Mouse (Mus musculus) liver, embryonic 16.5 days (tissue): ENCODE measurements around the gene Golga3. TPM values are rescaled to one million over a fixed set of nuclear protein-coding genes. Genes with fewer than 3 reads are reported as not detected.

Experiments
- ATAC-seq: fragments of 200-750 bp; cut with Nextera tagmentation; 2 replicates; pipeline ENCODE4 v1.8.0; 2017; ENCODE audit warnings: low read depth, mild to moderate bottlenecking, moderate number of reproducible peaks, moderate library complexity
- H3K27ac ChIP-seq: fragments of 300-500 bp; sonication (generic); 2 replicates; pipeline ENCODE4 v1.5.1; 2014; ENCODE audit warnings: mild to moderate bottlenecking, low read length
- H3K27me3 ChIP-seq: fragments of 300-500 bp; sonication (generic); 2 replicates; pipeline ENCODE4 v1.6.1; 2014; ENCODE audit warnings: low read depth, low read length, mixed read lengths; ENCODE audit not compliant: control insufficient read depth, insufficient read depth
- H3K36me3 ChIP-seq: fragments of 300-500 bp; sonication (generic); 2 replicates; pipeline ENCODE4 v1.6.1; 2014; ENCODE audit warnings: mild to moderate bottlenecking; ENCODE audit not compliant: control insufficient read depth, insufficient read depth
- H3K4me1 ChIP-seq: fragments of 300-500 bp; sonication (generic); 2 replicates; pipeline ENCODE4 v1.6.1; 2014; ENCODE audit warnings: low read depth, low read length, mixed read lengths; ENCODE audit not compliant: control insufficient read depth
- H3K4me2 ChIP-seq: fragments of 300-500 bp; sonication (generic); 2 replicates; pipeline ENCODE4 v1.6.1; 2014; ENCODE audit warnings: low read depth, low read length, mixed read lengths
- H3K4me3 ChIP-seq: fragments of 300-500 bp; sonication (generic); 2 replicates; pipeline ENCODE4 v1.5.1; 2014; ENCODE audit warnings: low read depth, mild to moderate bottlenecking, low read length
- H3K9ac ChIP-seq: fragments of 300-500 bp; sonication (generic); 2 replicates; pipeline ENCODE4 v1.6.1; 2014; ENCODE audit warnings: low read depth, low read length
- H3K9me3 ChIP-seq: fragments of 300-500 bp; sonication (generic); replicated peaks from 2 replicates; pipeline ENCODE4 v1.6.1; 2016; ENCODE audit warnings: low read length; ENCODE audit not compliant: control insufficient read depth
- WGBS: fragments of 180-500 bp; shearing (Covaris S2); extraction: QIAGEN DNeasy Blood & Tissue Kit; methylation state at CpG from one replicate; pipeline ENCODE4 v1.1.7; 2014; ENCODE audit not compliant: insufficient replicate concordance; 5-methylcytosine and 5-hydroxymethylcytosine counted together
- polyA plus RNA-seq: library from polyadenylated mRNA; unstranded; fragments of >200 nt; fragmentation: Nextera tagmentation; extraction: Ambion mirVana; gene quantifications from 2 replicates; pipeline ENCODE4 v1.2.1, GENCODE M21; 2015

Gene Golga3
- polyA plus RNA-seq, 1 experiment from 2014 or later = 8.2 TPM

DNA sequence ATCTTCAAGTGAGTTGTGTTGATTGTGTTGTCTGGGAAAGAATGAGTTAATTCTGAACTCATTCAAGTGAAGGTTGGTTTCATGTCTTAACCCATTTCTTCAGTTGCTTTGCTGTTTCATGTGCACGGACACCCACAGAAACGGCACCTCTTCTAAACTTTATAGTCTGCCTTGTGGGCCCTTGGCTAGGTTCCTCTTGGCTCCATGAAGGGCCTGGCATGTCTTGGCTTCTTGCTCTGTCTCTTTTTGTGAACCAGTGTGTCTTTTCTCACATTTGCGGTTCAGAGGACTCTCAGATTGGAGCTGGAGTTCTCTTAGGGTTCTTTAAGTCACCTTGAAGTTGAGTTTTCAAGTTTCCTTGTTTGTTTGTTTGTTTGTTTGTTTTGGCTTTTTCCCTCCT lies 48.6 kb downstream of the Golga3 start:
- no peaks in the 10 kb centered on the region for H3K9me3 ChIP-seq
- peaks cover 10% of the 10 kb centered on the region; the same call in 1 of the 2 replicates for H3K36me3 ChIP-seq
- H3K9ac ChIP-seq = no peak overlapping the region
- peaks cover 1% of the 10 kb centered on the region for H3K4me1 ChIP-seq
- 81% methylated on average over 3 of the region's 3 CpGs for WGBS
- no peaks in the 10 kb centered on the region for H3K27me3 ChIP-seq
- no peak for ATAC-seq
- H3K4me2 ChIP-seq = no peak overlapping the region
- no peak overlapping the region for H3K4me3 ChIP-seq
- H3K27ac ChIP-seq = no peak overlapping the region

DNA sequence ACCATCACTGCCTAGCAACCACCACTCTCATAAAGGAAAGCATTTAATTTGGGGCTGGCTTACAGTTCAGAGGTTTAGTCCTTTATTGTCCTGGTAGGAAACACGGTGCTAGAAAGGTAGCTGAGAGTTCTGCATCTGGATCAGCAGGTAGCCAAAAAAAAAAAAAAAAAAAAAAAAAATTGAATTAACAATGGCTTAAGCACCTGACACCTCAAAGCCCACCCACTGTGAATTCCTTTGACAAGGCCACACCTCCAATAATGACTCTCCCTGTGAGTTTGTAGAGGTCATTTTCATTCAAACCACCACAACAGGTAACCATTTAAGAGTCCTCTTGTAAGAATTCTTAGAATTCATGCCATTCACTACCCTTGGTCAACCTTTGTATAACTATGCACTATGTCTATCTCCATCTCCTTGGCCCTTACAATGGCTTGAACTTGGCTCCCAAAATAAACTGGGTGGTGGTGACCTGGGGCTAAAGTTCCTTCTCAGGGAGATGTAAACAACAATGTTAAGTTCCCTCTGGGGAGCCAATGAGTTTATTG lies 50.9 kb downstream of the Golga3 start:
- Histone ChIP-seq H3K27me3 (no peaks in the 10 kb centered on the region), H3K36me3 (no peaks in the 10 kb centered on the region; the same call in 1 of the 2 replicates), H3K9ac (no peak overlapping the region), H3K27ac (no peak overlapping the region), H3K4me3 (no peak overlapping the region), H3K4me2 (no peak overlapping the region), H3K4me1 (peaks cover 13% of the 10 kb centered on the region), H3K9me3 (no peaks in the 10 kb centered on the region)
- 48% methylated on average over 1 of the region's 1 CpGs for whole genome bisulfite sequencing
- no peak for ATAC-seq

DNA sequence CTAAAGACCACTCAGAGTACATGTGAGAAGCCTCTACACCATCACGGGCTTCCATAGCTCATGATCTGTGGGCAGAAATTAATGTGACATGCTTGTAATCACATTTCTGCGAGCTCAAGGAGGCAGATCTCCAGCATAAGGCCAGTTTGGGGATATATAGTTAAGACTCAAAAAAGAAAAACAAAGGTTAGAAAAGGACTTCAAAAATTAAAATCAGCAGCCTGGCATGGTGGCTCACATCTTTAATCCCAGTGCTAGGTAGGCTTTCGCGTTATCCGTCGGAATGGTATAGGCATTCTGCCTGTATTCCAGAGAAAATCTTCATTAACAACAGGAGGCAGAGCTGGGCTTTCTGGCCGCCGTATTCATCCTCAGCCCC lies 53.9 kb downstream of the Golga3 start:
- Histone ChIP-seq H3K4me1 (peaks cover 15% of the 10 kb centered on the region), H3K27ac (peak overlapping the region; percentile 99), H3K4me2 (peak overlapping the region; percentile 87), H3K9ac (peak overlapping the region; percentile 96), H3K4me3 (peak overlapping the region; percentile 93), H3K36me3 (no peaks in the 10 kb centered on the region; the same call in 1 of the 2 replicates), H3K9me3 (no peaks in the 10 kb centered on the region), H3K27me3 (no peaks in the 10 kb centered on the region)
- 7% methylated on average over 8 of the region's 8 CpGs for WGBS
- no peak for ATAC-seq

DNA sequence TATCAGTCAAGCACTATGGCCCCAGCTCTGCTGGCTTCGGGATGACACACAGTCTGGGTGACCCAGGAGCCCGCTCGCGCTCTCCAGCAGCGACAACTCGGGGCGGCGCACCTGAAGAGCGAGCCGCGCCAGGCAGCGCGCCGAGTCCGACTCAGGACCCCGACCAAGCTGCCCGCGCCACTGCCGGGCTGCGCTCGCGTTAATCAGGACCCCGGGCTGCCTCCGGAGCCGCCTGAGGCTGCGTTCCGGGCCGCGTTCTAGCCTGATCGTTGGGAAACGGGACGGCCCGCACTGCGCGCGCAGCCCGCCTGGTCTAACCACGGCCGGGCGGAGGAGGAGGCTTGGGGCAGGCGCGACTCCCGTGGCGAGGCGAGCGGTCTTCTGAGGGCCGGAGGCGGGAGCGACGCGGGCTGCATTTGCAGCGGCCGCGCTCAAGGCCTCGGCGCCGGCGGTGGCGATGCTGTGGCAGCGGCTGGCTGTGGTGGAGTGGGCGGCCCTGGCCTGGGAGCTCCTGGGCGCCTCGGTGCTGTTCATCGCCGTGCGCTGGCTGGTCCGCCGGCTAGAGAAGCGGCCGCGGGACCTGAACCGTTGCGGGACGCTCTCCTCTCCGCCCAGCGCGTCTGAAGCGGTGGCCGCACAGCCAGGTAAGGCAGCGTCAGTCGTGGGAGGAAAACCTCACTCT lies 54.4 kb downstream of the Golga3 start, which contains the start of gene Ankle2:
Gene Ankle2 (plus strand): TSS at position 225 of the 682 bp plus-strand sequence.
- Histone ChIP-seq H3K4me1 (peaks cover 15% of the 10 kb centered on the region), H3K27me3 (no peaks in the 10 kb centered on the region), H3K9me3 (no peaks in the 10 kb centered on the region), H3K27ac (peak within 1 kb of the TSS; percentile 99), H3K9ac (peak within 1 kb of the TSS; percentile 96), H3K4me3 (peak within 1 kb of the TSS; percentile 93), H3K36me3 (no peaks in the 10 kb centered on the region; the same call in 1 of the 2 replicates), H3K4me2 (peak within 1 kb of the TSS; percentile 87)
- ATAC-seq = peak; percentile 97
- WGBS = under 1% methylated on average over 74 of the region's 81 CpGs

DNA sequence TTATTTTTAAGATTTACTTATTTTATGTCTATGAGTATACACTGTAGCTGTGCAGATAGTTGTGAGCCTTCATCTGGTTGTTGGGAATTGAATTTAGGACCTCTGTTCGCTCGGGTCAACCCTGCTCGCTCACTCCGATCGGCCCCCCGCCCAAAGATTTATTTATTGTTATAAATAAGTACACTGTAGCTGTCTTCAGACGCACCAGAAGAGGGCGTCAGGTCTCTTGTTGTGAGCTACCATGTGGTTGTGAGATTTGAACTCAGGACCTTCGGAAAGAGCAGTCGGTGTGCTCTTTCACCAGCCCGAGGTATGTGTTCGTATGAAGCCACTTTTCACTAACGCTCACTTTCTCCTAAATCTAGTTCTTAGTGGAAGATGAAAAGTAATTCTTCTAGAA lies 55.1 kb downstream of the Golga3 start:
- Histone ChIP-seq H3K27ac (peak overlapping the region; percentile 99), H3K4me2 (peak overlapping the region; percentile 87), H3K27me3 (no peaks in the 10 kb centered on the region), H3K9ac (peak overlapping the region; percentile 96), H3K36me3 (no peaks in the 10 kb centered on the region; the same call in 1 of the 2 replicates), H3K9me3 (no peaks in the 10 kb centered on the region), H3K4me1 (peaks cover 15% of the 10 kb centered on the region), H3K4me3 (peak overlapping the region; percentile 93)
- no peak for ATAC-seq
- 31% methylated on average over 13 of the region's 13 CpGs for WGBS

DNA sequence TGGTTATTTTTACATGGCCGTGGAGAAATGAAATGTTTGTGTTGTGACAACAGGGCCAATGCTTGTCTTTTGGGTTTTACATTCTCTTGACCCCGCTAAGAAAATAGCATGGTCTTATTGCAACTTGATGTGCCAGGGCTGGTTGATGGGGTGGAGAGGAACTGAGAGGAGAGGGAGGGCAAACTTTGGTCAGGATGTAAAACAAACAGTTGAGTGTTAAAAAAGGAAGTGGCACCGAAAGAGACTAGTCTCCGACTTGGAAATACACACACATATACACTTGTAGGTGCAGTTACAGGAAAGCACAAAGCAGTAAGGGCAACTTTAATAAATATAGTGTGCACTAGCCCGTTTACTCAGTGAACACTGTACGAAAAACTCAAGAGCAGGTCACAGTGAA lies 55.8 kb downstream of the Golga3 start:
- no peak for ATAC-seq
- Histone ChIP-seq H3K4me3 (peak overlapping the region; percentile 93), H3K36me3 (no peaks in the 10 kb centered on the region; the same call in 1 of the 2 replicates), H3K27me3 (no peaks in the 10 kb centered on the region), H3K4me1 (peaks cover 15% of the 10 kb centered on the region), H3K4me2 (peak overlapping the region; percentile 87), H3K9ac (no peak overlapping the region), H3K9me3 (no peaks in the 10 kb centered on the region), H3K27ac (no peak overlapping the region)
- WGBS = 39% methylated on average over 6 of the region's 6 CpGs

DNA sequence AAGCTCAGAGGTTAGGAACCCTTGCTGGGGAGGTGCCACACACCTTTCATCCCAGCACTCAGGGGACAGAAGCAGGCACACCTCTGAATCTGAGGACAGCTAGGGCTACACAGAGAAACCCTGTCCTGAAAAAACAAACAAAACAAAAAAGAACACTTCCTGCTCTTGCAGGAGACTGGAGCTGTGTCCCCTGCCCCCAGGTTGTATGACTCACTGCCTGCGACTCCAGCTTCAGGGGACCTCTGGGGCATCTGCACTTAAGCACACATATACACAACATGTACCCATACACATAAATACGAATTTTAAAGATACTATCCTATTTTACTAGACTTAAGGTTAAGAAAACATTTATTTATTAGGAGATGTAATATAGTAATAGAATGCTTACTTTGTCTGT lies 67.6 kb downstream of the Golga3 start:
- Histone ChIP-seq H3K27ac (no peak overlapping the region), H3K4me2 (no peak overlapping the region), H3K9ac (no peak overlapping the region), H3K27me3 (no peaks in the 10 kb centered on the region), H3K4me3 (no peak overlapping the region), H3K36me3 (peaks cover 41% of the 10 kb centered on the region), H3K9me3 (no peaks in the 10 kb centered on the region), H3K4me1 (no peaks in the 10 kb centered on the region)
- ATAC-seq = no peak
- WGBS = 72% methylated on average over 2 of the region's 2 CpGs

DNA sequence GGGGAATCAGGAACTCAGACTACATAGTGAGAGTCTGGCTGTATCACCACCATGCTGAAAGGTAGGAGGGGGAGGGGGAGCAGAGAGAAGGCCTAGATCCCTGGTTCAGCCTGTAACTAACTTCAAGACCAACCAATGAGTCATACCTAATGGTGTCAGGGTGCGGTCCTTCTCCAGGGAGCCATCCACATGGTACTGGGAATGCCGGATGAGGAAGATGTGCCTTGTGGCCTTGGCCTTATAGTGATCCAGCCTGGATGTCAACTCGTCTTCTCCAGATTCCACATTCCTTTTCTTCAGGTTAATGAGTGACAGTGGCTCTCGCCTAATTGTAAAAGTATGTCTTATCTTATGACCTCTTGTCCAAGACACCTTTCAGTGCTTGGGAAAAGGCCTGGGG lies 90.4 kb downstream of the Golga3 start:
- H3K4me2 ChIP-seq = no peak overlapping the region
- H3K9ac ChIP-seq = no peak overlapping the region
- H3K27ac ChIP-seq = no peak overlapping the region
- no peaks in the 10 kb centered on the region for H3K9me3 ChIP-seq
- WGBS = 82% methylated on average over 4 of the region's 4 CpGs
- peaks cover 8% of the 10 kb centered on the region for H3K4me1 ChIP-seq
- ATAC-seq = no peak
- no peaks in the 10 kb centered on the region for H3K27me3 ChIP-seq
- no peak overlapping the region for H3K4me3 ChIP-seq
- peaks cover 16% of the 10 kb centered on the region for H3K36me3 ChIP-seq
